Mouse (Mus musculus): ENCODE data around the gene Slc35a2. TPM values are rescaled to one million over a fixed set of nuclear protein-coding genes. Genes with fewer than 3 reads are reported as not detected.
A peak's percentile ranks its signal among the peaks of the same experiment; 100 is the strongest.
"Not testable (repeated sequence)": the region's sequence is repeated elsewhere in the genome, so short reads cannot be mapped to it uniquely, and the experiment has no call there.

Slc35a2 gene
- polyA plus RNA-seq, 1 experiment from 2014 or later, result 33.5 TPM

GRCm38 (mm10) chrX:7917960-7918359 lies 34.1 kb downstream of the Slc35a2 start:
- H3K36me3 ChIP-seq, result not testable (repeated sequence)
- WGBS, result 58% methylated on average over 6 of the region's 6 CpGs

GRCm38 (mm10) chrX:7919601-7920383 lies 36.0 kb downstream of the Slc35a2 start, which contains the start of gene Pcsk1n:
Gene Pcsk1n, plus strand, starts transcription at chrX:7919822.
- peaks cover 10% of the 10 kb centered on the region; the same call in 1 of the 2 replicates for H3K4me1 ChIP-seq
- no peak within 1 kb of the TSS; the same call in 1 of the 2 replicates for H3K27ac ChIP-seq
- 15% methylated on average over 39 of the region's 40 CpGs for WGBS
- peaks cover 65% of the 10 kb centered on the region for H3K27me3 ChIP-seq (ENCODE audit: insufficient read depth, poor library complexity, severe bottlenecking)
- H3K9me3 ChIP-seq, result no peaks in the 10 kb centered on the region
- H3K4me3 ChIP-seq, result peak within 1 kb of the TSS; percentile 48
- H3K36me3 ChIP-seq, result no peaks in the 10 kb centered on the region
- DNase-seq (ENCODE audit: low spot score), result no peak

More at GRCm38 (mm10) chrX:7917960-7918359, 34.1 kb downstream of the Slc35a2 start:
- not testable (repeated sequence) for H3K27ac ChIP-seq; H3K9me3 ChIP-seq; DNase-seq (ENCODE audit: low spot score); H3K4me3 ChIP-seq; H3K4me1 ChIP-seq
- peaks cover 47% of the 10 kb centered on the region for H3K27me3 ChIP-seq (ENCODE audit: insufficient read depth, poor library complexity, severe bottlenecking)

GRCm38 (mm10) chrX:7922032-7922431 lies 38.2 kb downstream of the Slc35a2 start:
- Histone ChIP-seq H3K4me3 (peak overlapping the region; percentile 51), H3K27me3 (ENCODE audit: insufficient read depth, poor library complexity, severe bottlenecking) (peaks cover 83% of the 10 kb centered on the region), H3K36me3 (no peaks in the 10 kb centered on the region), H3K9me3 (no peaks in the 10 kb centered on the region), H3K4me1 (peaks cover 10% of the 10 kb centered on the region; the same call in 1 of the 2 replicates), H3K27ac (no peak overlapping the region)
- 6% methylated on average over 45 of the region's 48 CpGs for WGBS
- DNase-seq (ENCODE audit: low spot score), result no peak

GRCm38 (mm10) chrX:7926266-7926665 lies 42.4 kb downstream of the Slc35a2 start:
- 62% methylated on average over 6 of the region's 6 CpGs for WGBS

GRCm38 (mm10) chrX:7927116-7927515 lies 43.3 kb downstream of the Slc35a2 start:
- Histone ChIP-seq H3K27ac (no peak overlapping the region), H3K9me3 (no peaks in the 10 kb centered on the region), H3K4me1 (peaks cover 3% of the 10 kb centered on the region; the same call in 1 of the 2 replicates), H3K4me3 (no peak overlapping the region), H3K27me3 (ENCODE audit: insufficient read depth, poor library complexity, severe bottlenecking) (peaks cover 75% of the 10 kb centered on the region), H3K36me3 (peaks cover 16% of the 10 kb centered on the region; the same call in 1 of the 2 replicates)
- 18% methylated on average over 10 of the region's 10 CpGs for WGBS
- DNase-seq (ENCODE audit: low spot score), result no peak

More at GRCm38 (mm10) chrX:7926266-7926665, 42.4 kb downstream of the Slc35a2 start:
- Histone ChIP-seq H3K27ac (no peak overlapping the region), H3K36me3 (peaks cover 12% of the 10 kb centered on the region; the same call in 1 of the 2 replicates), H3K27me3 (ENCODE audit: insufficient read depth, poor library complexity, severe bottlenecking) (peaks cover 84% of the 10 kb centered on the region), H3K9me3 (no peaks in the 10 kb centered on the region), H3K4me1 (peaks cover 6% of the 10 kb centered on the region; the same call in 1 of the 2 replicates), H3K4me3 (no peak overlapping the region)
- no peak for DNase-seq (ENCODE audit: low spot score)

- DNase-seq (ENCODE audit: low spot score), result no peak
- Histone ChIP-seq H3K27me3 (ENCODE audit: insufficient read depth, poor library complexity, severe bottlenecking) (peaks cover 63% of the 10 kb centered on the region), H3K9me3 (no peaks in the 10 kb centered on the region), H3K4me1 (no peaks in the 10 kb centered on the region), H3K27ac (no peak within 1 kb of the TSS), H3K36me3 (peaks cover 16% of the 10 kb centered on the region; the same call in 1 of the 2 replicates), H3K4me3 (no peak within 1 kb of the TSS)
- WGBS, result 12% methylated on average over 19 of the region's 19 CpGs
These were observed 44.5 kb downstream of the Slc35a2 start, which contains the start of gene Eras for GRCm38 (mm10) chrX:7928270-7928790. Gene Eras, minus strand, starts transcription at chrX:7928607.

- Histone ChIP-seq H3K27me3 (ENCODE audit: insufficient read depth, poor library complexity, severe bottlenecking) (no peaks in the 10 kb centered on the region), H3K4me3 (no peak overlapping the region), H3K9me3 (no peaks in the 10 kb centered on the region), H3K27ac (no peak overlapping the region), H3K4me1 (no peaks in the 10 kb centered on the region), H3K36me3 (peaks cover 43% of the 10 kb centered on the region)
- DNase-seq (ENCODE audit: low spot score), result no peak
- 33% methylated on average over 11 of the region's 11 CpGs for WGBS
These were observed 53.0 kb downstream of the Slc35a2 start for GRCm38 (mm10) chrX:7936874-7937273.

- 88% methylated on average over 6 of the region's 6 CpGs for WGBS
- no peaks in the 10 kb centered on the region for H3K9me3 ChIP-seq
- no peak overlapping the region for H3K27ac ChIP-seq
- H3K36me3 ChIP-seq, result peaks cover 46% of the 10 kb centered on the region
- no peaks in the 10 kb centered on the region for H3K4me1 ChIP-seq
- H3K4me3 ChIP-seq, result no peak overlapping the region
- H3K27me3 ChIP-seq (ENCODE audit: insufficient read depth, poor library complexity, severe bottlenecking), result no peaks in the 10 kb centered on the region
- no peak for DNase-seq (ENCODE audit: low spot score)
These were observed 53.8 kb downstream of the Slc35a2 start for GRCm38 (mm10) chrX:7937667-7938066.

Other genes starting within 250 kb of the Slc35a2 start
- gene Syp, start 245.6 kb upstream of the Slc35a2 start, polyA plus RNA-seq (2016; fragmentation: Nextera tagmentation; extraction: Ambion mirVana), result 0.91 and 1.1 TPM in 2 replicates
- gene Prickle3, start 226.8 kb upstream of the Slc35a2 start, polyA plus RNA-seq (2016; fragmentation: Nextera tagmentation; extraction: Ambion mirVana), result 6.7 and 8.0 TPM in 2 replicates
- gene Plp2, start 212.6 kb upstream of the Slc35a2 start, polyA plus RNA-seq (2016; fragmentation: Nextera tagmentation; extraction: Ambion mirVana), result 147 and 155 TPM in 2 replicates
- gene Magix, start 202.8 kb upstream of the Slc35a2 start, polyA plus RNA-seq (2016; fragmentation: Nextera tagmentation; extraction: Ambion mirVana), result 0.05 and 0.06 TPM in 2 replicates
- gene Gpkow, start 186.9 kb upstream of the Slc35a2 start, polyA plus RNA-seq (2016; fragmentation: Nextera tagmentation; extraction: Ambion mirVana), result 38.1 and 38.5 TPM in 2 replicates
- gene Wdr45, start 169.7 kb upstream of the Slc35a2 start, polyA plus RNA-seq (2016; fragmentation: Nextera tagmentation; extraction: Ambion mirVana), result 21.0 and 21.5 TPM in 2 replicates
- 0.39 TPM in 1 of 2 replicates, not detected in the other for gene Gm45208, start 161.8 kb upstream of the Slc35a2 start, polyA plus RNA-seq (2016; fragmentation: Nextera tagmentation; extraction: Ambion mirVana)
- 47.7 and 61.2 TPM in 2 replicates for gene Praf2, start 155.6 kb upstream of the Slc35a2 start, polyA plus RNA-seq (2016; fragmentation: Nextera tagmentation; extraction: Ambion mirVana)
- 8.6 and 11.7 TPM in 2 replicates for gene Ccdc120, start 133.1 kb upstream of the Slc35a2 start, polyA plus RNA-seq (2016; fragmentation: Nextera tagmentation; extraction: Ambion mirVana)
- gene Tfe3, start 121.5 kb upstream of the Slc35a2 start, polyA plus RNA-seq (2016; fragmentation: Nextera tagmentation; extraction: Ambion mirVana), result 22.7 and 23.2 TPM in 2 replicates
- gene Gripap1, start 94.3 kb upstream of the Slc35a2 start, polyA plus RNA-seq (2016; fragmentation: Nextera tagmentation; extraction: Ambion mirVana), result 35.4 and 37.6 TPM in 2 replicates
- gene Kcnd1, start 61.7 kb upstream of the Slc35a2 start, polyA plus RNA-seq (2016; fragmentation: Nextera tagmentation; extraction: Ambion mirVana), result 1.1 and 1.4 TPM in 2 replicates
- gene Otud5, start 42.7 kb upstream of the Slc35a2 start, polyA plus RNA-seq (2016; fragmentation: Nextera tagmentation; extraction: Ambion mirVana), result 33.0 and 43.8 TPM in 2 replicates
- gene Pim2, start 5.8 kb upstream of the Slc35a2 start, polyA plus RNA-seq (2016; fragmentation: Nextera tagmentation; extraction: Ambion mirVana), result 7.0 and 7.8 TPM in 2 replicates
- 80.4 and 107 TPM in 2 replicates for gene Pqbp1, start 15.2 kb downstream of the Slc35a2 start, polyA plus RNA-seq (2016; fragmentation: Nextera tagmentation; extraction: Ambion mirVana)
- 140 and 156 TPM in 2 replicates for gene Timm17b, start 15.3 kb downstream of the Slc35a2 start, polyA plus RNA-seq (2016; fragmentation: Nextera tagmentation; extraction: Ambion mirVana)
- gene Gm10491, start 23.8 kb downstream of the Slc35a2 start, polyA plus RNA-seq (2016; fragmentation: Nextera tagmentation; extraction: Ambion mirVana), result not detected in 2 replicates
- 0.45 TPM in 1 of 2 replicates, not detected in the other for gene Gm10490, start 25.5 kb downstream of the Slc35a2 start, polyA plus RNA-seq (2016; fragmentation: Nextera tagmentation; extraction: Ambion mirVana)
- 0.12 and 0.60 TPM in 2 replicates for gene Pcsk1n, start 35.8 kb downstream of the Slc35a2 start, polyA plus RNA-seq (2016; fragmentation: Nextera tagmentation; extraction: Ambion mirVana)
- not detected in 2 replicates for gene Eras, start 44.6 kb downstream of the Slc35a2 start, polyA plus RNA-seq (2016; fragmentation: Nextera tagmentation; extraction: Ambion mirVana)
- gene Hdac6, start 63.9 kb downstream of the Slc35a2 start, polyA plus RNA-seq (2016; fragmentation: Nextera tagmentation; extraction: Ambion mirVana), result 36.4 and 36.9 TPM in 2 replicates
- 18.0 and 20.2 TPM in 2 replicates for gene Gata1, start 94.0 kb downstream of the Slc35a2 start, polyA plus RNA-seq (2016; fragmentation: Nextera tagmentation; extraction: Ambion mirVana)
- gene Glod5, start 134.5 kb downstream of the Slc35a2 start, polyA plus RNA-seq (2016; fragmentation: Nextera tagmentation; extraction: Ambion mirVana), result not detected in 2 replicates
- gene Suv39h1, start 190.7 kb downstream of the Slc35a2 start, polyA plus RNA-seq (2016; fragmentation: Nextera tagmentation; extraction: Ambion mirVana), result 64.2 and 71.7 TPM in 2 replicates
- 0.20 and 0.74 TPM in 2 replicates for gene Was, start 206.5 kb downstream of the Slc35a2 start, polyA plus RNA-seq (2016; fragmentation: Nextera tagmentation; extraction: Ambion mirVana)
- 21.8 and 25.0 TPM in 2 replicates for gene Wdr13, start 248.9 kb downstream of the Slc35a2 start, polyA plus RNA-seq (2016; fragmentation: Nextera tagmentation; extraction: Ambion mirVana)